Mouse (Mus musculus) intestine, postnatal 0 days (tissue): ENCODE results near the gene Isg20. TPM values are rescaled to one million over a fixed set of nuclear protein-coding genes. Genes with fewer than 3 reads are reported as not detected.
A peak's percentile ranks its signal among the peaks of the same experiment; 100 is the strongest.

Experiments used
- ATAC-seq: fragments of 200-750 bp; cut with Nextera tagmentation; 2 replicates; pipeline ENCODE4 v1.8.0; 2017; ENCODE audit warnings: mild to moderate bottlenecking, moderate TSS enrichment, moderate library complexity
- H3K27ac ChIP-seq: fragments of 300-500 bp; sonication (generic); 2 replicates; pipeline ENCODE4 v1.5.1; 2014; ENCODE audit warnings: mild to moderate bottlenecking, low read depth, low read length, moderate library complexity
- H3K27me3 ChIP-seq: fragments of 300-500 bp; sonication (generic); replicated peaks from 2 replicates; pipeline ENCODE4 v1.6.1; 2014; ENCODE audit warnings: low read length, mixed read lengths; ENCODE audit not compliant: control insufficient read depth, insufficient read depth
- H3K36me3 ChIP-seq: fragments of 300-500 bp; sonication (generic); 2 replicates; pipeline ENCODE4 v1.6.1; 2014; ENCODE audit warnings: mild to moderate bottlenecking, moderate library complexity; ENCODE audit not compliant: control insufficient read depth, insufficient read depth
- H3K4me1 ChIP-seq: fragments of 300-500 bp; sonication (generic); replicated peaks from 2 replicates; pipeline ENCODE4 v1.6.1; 2014; ENCODE audit warnings: antibody characterized with exemption, low read length, mixed read lengths; ENCODE audit not compliant: control insufficient read depth, insufficient read depth
- H3K4me2 ChIP-seq: fragments of 300-500 bp; sonication (generic); replicated peaks from 2 replicates; pipeline ENCODE4 v1.6.1; 2014; ENCODE audit warnings: low read depth, mild to moderate bottlenecking, moderate library complexity
- H3K4me3 ChIP-seq: fragments of 300-500 bp; sonication (generic); 2 replicates; pipeline ENCODE4 v1.5.1; 2014; ENCODE audit warnings: low read depth, low read length
- H3K9ac ChIP-seq: fragments of 300-500 bp; sonication (generic); 2 replicates; pipeline ENCODE4 v1.6.1; 2014; ENCODE audit warnings: mild to moderate bottlenecking, low read depth, low read length
- H3K9me3 ChIP-seq: fragments of 300-500 bp; sonication (generic); 2 replicates; pipeline ENCODE4 v1.6.1; 2016; ENCODE audit warnings: mixed run types; ENCODE audit not compliant: control insufficient read depth
- CTCF ChIP-seq: sonication (generic); IDR thresholded peaks from 2 replicates; pipeline ENCODE4 v1.5.1; 2016; ENCODE audit warnings: low read depth, mild to moderate bottlenecking, control low read depth, antibody characterized with exemption, moderate library complexity
- WGBS: fragments of 180-500 bp; shearing (Covaris S2); extraction: QIAGEN DNeasy Blood & Tissue Kit; methylation state at CpG from one replicate; pipeline ENCODE4 v1.1.7; 2014; 5-methylcytosine and 5-hydroxymethylcytosine counted together
- polyA plus RNA-seq: library from polyadenylated mRNA; unstranded; fragments of >200 nt; fragmentation: Nextera tagmentation; extraction: Ambion mirVana; gene quantifications from 2 replicates; pipeline ENCODE4 v1.2.1, GENCODE M21; 2015

The Isg20 gene
- polyA plus RNA-seq, 1 experiment from 2014 or later = 4.3 TPM

DNA sequence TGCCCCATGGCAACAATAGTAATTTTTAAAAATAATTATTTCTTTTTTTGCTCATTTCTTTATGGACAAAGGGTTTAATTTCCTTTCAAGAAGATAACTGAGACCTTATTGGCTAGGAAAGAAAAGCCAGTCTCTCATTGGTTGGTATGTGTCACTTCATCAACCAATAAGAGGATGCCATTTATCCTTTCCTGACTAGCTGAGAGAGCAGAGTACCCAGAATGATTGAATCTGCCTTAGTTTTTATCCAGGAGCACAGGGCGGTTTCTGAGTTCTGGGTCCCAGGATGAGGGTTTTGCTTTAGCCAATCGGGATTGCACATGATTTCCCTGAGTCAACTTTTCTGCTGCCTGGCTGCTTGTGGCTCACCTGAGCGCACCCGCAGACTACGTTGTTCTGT lies 27.8 kb upstream of the Isg20 start:
- Histone ChIP-seq H3K4me2 (no peak overlapping the region), H3K27ac (no peak overlapping the region), H3K4me3 (no peak overlapping the region), H3K9me3 (no peaks in the 10 kb centered on the region), H3K36me3 (no peaks in the 10 kb centered on the region), H3K27me3 (peaks cover 56% of the 10 kb centered on the region), H3K4me1 (no peaks in the 10 kb centered on the region), H3K9ac (no peak overlapping the region)
- ATAC-seq = no peak
- WGBS = 71% methylated on average over 5 of the region's 5 CpGs
- no peak for TF ChIP-seq CTCF

DNA sequence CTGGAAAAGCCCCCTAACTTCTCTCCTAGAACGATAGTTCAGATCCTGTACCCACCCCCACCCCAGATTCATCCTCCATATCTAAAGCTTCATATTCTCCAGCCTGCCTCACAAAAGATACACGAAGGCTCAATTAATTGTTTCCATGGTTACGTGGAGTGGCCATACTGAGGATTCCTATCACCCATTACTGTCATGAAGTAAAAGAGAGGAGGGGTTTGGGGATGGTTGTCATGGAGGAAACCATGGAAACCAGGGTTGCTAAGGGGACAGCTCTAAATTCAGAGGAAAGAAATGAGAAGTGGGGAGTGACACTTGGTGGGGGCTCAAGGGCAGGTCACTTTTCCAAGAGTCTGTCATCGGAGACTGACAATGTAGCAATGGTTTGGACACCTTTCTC lies 26.7 kb upstream of the Isg20 start:
- 72% methylated on average over 4 of the region's 4 CpGs for WGBS
- H3K4me1 ChIP-seq = no peaks in the 10 kb centered on the region
- no peaks in the 10 kb centered on the region for H3K9me3 ChIP-seq
- TF ChIP-seq CTCF = no peak
- no peak overlapping the region for H3K27ac ChIP-seq
- no peaks in the 10 kb centered on the region for H3K36me3 ChIP-seq
- H3K4me3 ChIP-seq = no peak overlapping the region
- H3K9ac ChIP-seq = no peak overlapping the region
- no peak for ATAC-seq
- no peak overlapping the region for H3K4me2 ChIP-seq
- H3K27me3 ChIP-seq = peaks cover 50% of the 10 kb centered on the region

DNA sequence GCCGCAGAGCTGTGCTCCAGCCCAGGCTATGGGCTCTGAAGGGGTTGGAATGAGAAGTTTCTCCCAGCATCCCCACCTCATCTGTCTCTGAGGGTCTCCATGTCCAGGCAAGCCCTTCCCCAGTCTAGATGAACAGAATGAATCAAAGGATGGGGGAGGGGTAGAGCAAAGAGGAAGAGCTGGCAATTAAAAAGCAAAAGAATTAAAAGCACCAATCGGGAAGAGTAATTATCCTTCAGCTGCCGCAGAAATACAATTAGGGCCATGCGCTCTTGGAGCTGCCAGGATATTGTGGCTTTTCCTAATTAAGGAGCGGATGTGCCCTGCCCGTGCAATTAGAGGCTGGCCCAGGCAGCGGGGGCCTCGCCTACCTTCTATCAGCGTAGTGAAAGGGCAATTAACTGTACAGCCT lies 25.8 kb upstream of the Isg20 start:
- Histone ChIP-seq H3K4me1 (no peaks in the 10 kb centered on the region), H3K36me3 (no peaks in the 10 kb centered on the region), H3K9me3 (no peaks in the 10 kb centered on the region), H3K4me3 (no peak overlapping the region), H3K27me3 (peaks cover 44% of the 10 kb centered on the region), H3K9ac (no peak overlapping the region), H3K27ac (no peak overlapping the region), H3K4me2 (no peak overlapping the region)
- 39% methylated on average over 9 of the region's 9 CpGs for WGBS
- no peak for TF ChIP-seq CTCF
- no peak for ATAC-seq

DNA sequence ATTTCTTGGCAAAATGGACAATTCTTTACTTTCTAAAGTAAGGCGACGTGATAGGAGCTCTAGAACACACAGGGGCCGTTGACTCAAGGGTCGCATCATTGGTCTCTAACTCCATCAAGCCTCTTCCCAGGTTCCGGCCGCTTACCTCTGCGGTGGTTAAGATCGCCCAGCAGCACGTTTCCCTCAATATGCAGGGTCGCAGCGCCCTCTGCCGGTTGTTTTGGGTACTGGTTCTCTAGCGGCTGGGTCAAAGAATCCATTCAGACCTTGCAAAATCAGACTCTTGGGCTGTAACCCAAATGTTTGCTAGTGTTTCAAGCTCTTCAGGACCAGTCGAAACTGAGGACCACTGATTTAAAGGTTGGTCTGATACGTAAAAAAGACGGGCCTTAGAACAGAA lies 22.6 kb upstream of the Isg20 start:
- Histone ChIP-seq H3K4me3 (no peak overlapping the region), H3K4me1 (no peaks in the 10 kb centered on the region), H3K9ac (no peak overlapping the region), H3K27me3 (peaks cover 17% of the 10 kb centered on the region), H3K36me3 (no peaks in the 10 kb centered on the region), H3K27ac (no peak overlapping the region), H3K9me3 (no peaks in the 10 kb centered on the region), H3K4me2 (no peak overlapping the region)
- TF ChIP-seq CTCF = peak; percentile 96
- ATAC-seq = no peak
- 2% methylated on average over 16 of the region's 16 CpGs for WGBS

DNA sequence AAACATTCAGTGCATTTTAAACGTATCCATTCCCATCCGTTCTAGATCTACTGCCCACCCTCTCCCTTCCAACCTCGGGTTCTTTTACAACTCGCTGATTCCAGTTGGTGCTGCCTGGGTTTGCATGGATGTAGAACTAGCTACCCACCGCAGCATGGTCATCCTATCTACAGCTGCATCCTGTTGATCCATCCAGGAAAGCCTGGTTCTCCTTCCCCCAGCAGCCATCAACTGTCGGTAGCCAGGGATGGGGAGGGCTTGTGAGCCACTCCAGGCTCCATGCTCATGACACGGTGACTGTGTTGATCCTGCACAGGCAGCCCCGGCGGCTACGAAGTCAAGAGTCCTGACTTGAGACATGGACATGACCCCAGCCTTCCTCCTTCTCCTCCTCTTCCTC lies 19.3 kb upstream of the Isg20 start:
- TF ChIP-seq CTCF = no peak
- ATAC-seq = no peak
- Histone ChIP-seq H3K4me3 (no peak overlapping the region), H3K27ac (no peak overlapping the region), H3K27me3 (0 out of 2 replicates have a peak, but pooled peaks cover 4% of the 10 kb centered on the region), H3K9ac (no peak overlapping the region), H3K36me3 (no peaks in the 10 kb centered on the region), H3K4me1 (0 out of 2 replicates have a peak, but pooled peaks cover 3% of the 10 kb centered on the region), H3K9me3 (no peaks in the 10 kb centered on the region), H3K4me2 (no peak overlapping the region)
- 83% methylated on average over 10 of the region's 10 CpGs for WGBS

DNA sequence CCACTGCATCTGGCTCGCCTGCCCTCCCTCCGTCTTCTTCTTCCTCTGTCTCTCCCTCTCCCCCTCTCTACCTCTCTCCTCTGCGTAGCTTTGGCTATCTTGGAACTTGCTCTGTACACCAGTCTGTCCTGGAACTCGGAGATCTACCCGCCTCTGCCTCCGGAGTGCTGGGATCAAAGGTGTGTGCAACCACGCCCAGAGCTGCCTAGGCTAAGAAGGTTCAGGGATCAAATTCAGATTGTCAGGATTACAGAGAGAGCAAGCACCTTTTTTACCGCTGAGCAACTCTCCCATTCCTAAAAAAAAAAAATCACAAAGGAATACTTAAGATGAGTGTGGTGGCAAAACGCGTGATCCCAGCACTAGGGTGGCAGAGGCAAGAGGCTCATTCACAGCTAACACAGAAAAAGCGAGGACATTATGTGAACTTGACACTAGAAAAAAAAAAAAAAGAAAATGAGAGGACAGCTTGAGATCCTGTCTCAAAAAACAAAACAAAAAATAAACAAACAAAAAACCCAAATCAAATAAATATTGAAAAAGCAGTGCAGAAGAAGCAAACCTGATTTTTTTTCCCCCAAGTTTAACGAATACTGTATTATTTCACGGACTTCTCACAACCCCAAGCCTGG lies 18.1 kb upstream of the Isg20 start:
- Histone ChIP-seq H3K4me1 (0 out of 2 replicates have a peak, but pooled peaks cover 3% of the 10 kb centered on the region), H3K27me3 (0 out of 2 replicates have a peak, but pooled peaks cover under 1% of the 10 kb centered on the region), H3K9ac (no peak overlapping the region), H3K4me2 (peak overlapping the region; percentile 95), H3K27ac (no peak overlapping the region), H3K36me3 (no peaks in the 10 kb centered on the region), H3K9me3 (no peaks in the 10 kb centered on the region), H3K4me3 (peak overlapping the region; percentile 95)
- no peak for ATAC-seq
- WGBS = 44% methylated on average over 13 of the region's 13 CpGs
- no peak for TF ChIP-seq CTCF
